Mouse (Mus musculus) midbrain, embryonic 15.5 days (tissue): Measurements from ENCODE around the gene Stim2. TPM values are rescaled to one million over a fixed set of nuclear protein-coding genes. Genes with fewer than 3 reads are reported as not detected.

Experiments
- ATAC-seq: fragments of 200-750 bp; cut with Nextera tagmentation; replicated peaks from 2 replicates; pipeline ENCODE4 v1.8.0; 2017; ENCODE audit warnings: moderate TSS enrichment
- H3K27ac ChIP-seq: fragments of 300-500 bp; sonication (generic); 2 replicates; pipeline ENCODE4 v1.5.1; 2015; ENCODE audit warnings: mild to moderate bottlenecking, inconsistent platforms
- H3K27me3 ChIP-seq: fragments of 300-500 bp; sonication (generic); replicated peaks from 2 replicates; pipeline ENCODE4 v1.6.1; 2015; ENCODE audit warnings: inconsistent platforms
- H3K36me3 ChIP-seq: fragments of 300-500 bp; sonication (generic); replicated peaks from 2 replicates; pipeline ENCODE4 v1.6.1; 2015; ENCODE audit warnings: inconsistent platforms
- H3K4me1 ChIP-seq: fragments of 300-500 bp; sonication (generic); 2 replicates; pipeline ENCODE4 v1.6.1; 2015; ENCODE audit warnings: inconsistent platforms
- H3K4me2 ChIP-seq: fragments of 300-500 bp; sonication (generic); 2 replicates; pipeline ENCODE4 v1.6.1; 2015; ENCODE audit warnings: inconsistent platforms, mild to moderate bottlenecking, moderate library complexity
- H3K4me3 ChIP-seq: fragments of 300-500 bp; sonication (generic); 2 replicates; pipeline ENCODE4 v1.5.1; 2015; ENCODE audit warnings: mild to moderate bottlenecking, inconsistent platforms
- H3K9ac ChIP-seq: fragments of 300-500 bp; sonication (generic); 2 replicates; pipeline ENCODE4 v1.6.1; 2015; ENCODE audit warnings: mild to moderate bottlenecking, inconsistent platforms
- H3K9me3 ChIP-seq: fragments of 300-500 bp; sonication (generic); 2 replicates; pipeline ENCODE4 v1.6.1; 2016; ENCODE audit warnings: inconsistent platforms
- WGBS: fragments of 180-500 bp; shearing (Covaris S2); methylation state at CpG from one replicate; pipeline ENCODE4 v1.1.7; 2015; ENCODE audit warnings: mixed read lengths; 5-methylcytosine and 5-hydroxymethylcytosine counted together
- polyA plus RNA-seq: library from polyadenylated mRNA; unstranded; fragments of >200 nt; fragmentation: Nextera tagmentation; extraction: Ambion mirVana; gene quantifications from 2 replicates; pipeline ENCODE4 v1.2.1, GENCODE M21; 2015

Stim2 gene
- polyA plus RNA-seq, 1 experiment from 2014 or later = 27.2 TPM

GRCm38 (mm10) chr5:54101960-54102359, 103.7 kb downstream of the Stim2 start:
- Histone ChIP-seq H3K4me3 (no peak overlapping the region), H3K27me3 (no peaks in the 10 kb centered on the region), H3K4me1 (peaks cover 6% of the 10 kb centered on the region; the same call in 1 of the 2 replicates), H3K4me2 (no peak overlapping the region), H3K36me3 (no peaks in the 10 kb centered on the region), H3K27ac (no peak overlapping the region), H3K9me3 (no peaks in the 10 kb centered on the region), H3K9ac (no peak overlapping the region)
- no peak for ATAC-seq
- 39% methylated on average over 1 of the region's 1 CpGs for WGBS

- H3K9me3 ChIP-seq = no peaks in the 10 kb centered on the region
- 89% methylated on average over 4 of the region's 4 CpGs for WGBS
- no peak overlapping the region for H3K9ac ChIP-seq
These were observed 108.4 kb downstream of the Stim2 start for GRCm38 (mm10) chr5:54106669-54107068.

GRCm38 (mm10) chr5:54107069-54107468, 108.8 kb downstream of the Stim2 start:
- no peak overlapping the region for H3K4me3 ChIP-seq
- no peaks in the 10 kb centered on the region for H3K27me3 ChIP-seq
- no peak overlapping the region for H3K27ac ChIP-seq
- H3K9ac ChIP-seq = no peak overlapping the region
- no peaks in the 10 kb centered on the region for H3K9me3 ChIP-seq
- WGBS = 82% methylated on average over 6 of the region's 6 CpGs
- H3K4me1 ChIP-seq = no peaks in the 10 kb centered on the region
- ATAC-seq = no peak
- peaks cover 2% of the 10 kb centered on the region; the same call in 1 of the 2 replicates for H3K36me3 ChIP-seq
- no peak overlapping the region for H3K4me2 ChIP-seq

More at GRCm38 (mm10) chr5:54106669-54107068, 108.4 kb downstream of the Stim2 start:
- Histone ChIP-seq H3K4me1 (no peaks in the 10 kb centered on the region), H3K4me3 (no peak overlapping the region), H3K4me2 (no peak overlapping the region), H3K27ac (no peak overlapping the region), H3K27me3 (no peaks in the 10 kb centered on the region), H3K36me3 (peaks cover 2% of the 10 kb centered on the region; the same call in 1 of the 2 replicates)
- no peak for ATAC-seq

- Histone ChIP-seq H3K4me1 (0 out of 2 replicates have a peak, but pooled peaks cover 2% of the 10 kb centered on the region), H3K4me3 (no peak overlapping the region), H3K27me3 (no peaks in the 10 kb centered on the region), H3K9ac (no peak overlapping the region), H3K9me3 (no peaks in the 10 kb centered on the region), H3K36me3 (peaks cover 2% of the 10 kb centered on the region; the same call in 1 of the 2 replicates), H3K27ac (no peak overlapping the region), H3K4me2 (no peak overlapping the region)
- 94% methylated on average over 5 of the region's 5 CpGs for WGBS
- no peak for ATAC-seq
These were observed 110.8 kb downstream of the Stim2 start for GRCm38 (mm10) chr5:54109096-54109495.

- Histone ChIP-seq H3K4me1 (0 out of 2 replicates have a peak, but pooled peaks cover 2% of the 10 kb centered on the region), H3K9ac (no peak overlapping the region), H3K27me3 (no peaks in the 10 kb centered on the region), H3K27ac (no peak overlapping the region), H3K4me2 (no peak overlapping the region), H3K4me3 (no peak overlapping the region), H3K36me3 (peaks cover 2% of the 10 kb centered on the region; the same call in 1 of the 2 replicates), H3K9me3 (no peaks in the 10 kb centered on the region)
- no peak for ATAC-seq
- WGBS = 91% methylated on average over 11 of the region's 11 CpGs
These were observed 112.5 kb downstream of the Stim2 start for GRCm38 (mm10) chr5:54110789-54111188.

GRCm38 (mm10) chr5:54113284-54113683, 115.0 kb downstream of the Stim2 start:
- H3K4me1 ChIP-seq = 0 out of 2 replicates have a peak, but pooled peaks cover 2% of the 10 kb centered on the region
- no peak overlapping the region for H3K4me2 ChIP-seq
- 29% methylated on average over 3 of the region's 3 CpGs for WGBS
- no peak overlapping the region for H3K27ac ChIP-seq
- H3K36me3 ChIP-seq = peaks cover 2% of the 10 kb centered on the region; the same call in 1 of the 2 replicates
- H3K4me3 ChIP-seq = no peak overlapping the region
- H3K27me3 ChIP-seq = no peaks in the 10 kb centered on the region
- 0 out of 2 replicates have a peak, but pooled peaks have one; percentile 20 for ATAC-seq
- H3K9me3 ChIP-seq = no peaks in the 10 kb centered on the region
- no peak overlapping the region for H3K9ac ChIP-seq

- Histone ChIP-seq H3K4me2 (no peak overlapping the region), H3K4me1 (0 out of 2 replicates have a peak, but pooled peaks cover 2% of the 10 kb centered on the region), H3K27me3 (no peaks in the 10 kb centered on the region), H3K36me3 (no peaks in the 10 kb centered on the region; the same call in 1 of the 2 replicates), H3K27ac (no peak overlapping the region), H3K9ac (no peak overlapping the region), H3K9me3 (no peaks in the 10 kb centered on the region), H3K4me3 (no peak overlapping the region)
- no peak for ATAC-seq
- WGBS = 86% methylated on average over 10 of the region's 10 CpGs
These were observed 118.2 kb downstream of the Stim2 start for GRCm38 (mm10) chr5:54116538-54116937.

- no peak for ATAC-seq
- no peaks in the 10 kb centered on the region for H3K9me3 ChIP-seq
- H3K36me3 ChIP-seq = no peaks in the 10 kb centered on the region; the same call in 1 of the 2 replicates
- no peak overlapping the region for H3K27ac ChIP-seq
- WGBS = 82% methylated on average over 19 of the region's 19 CpGs
- H3K4me3 ChIP-seq = no peak overlapping the region
- H3K4me1 ChIP-seq = no peaks in the 10 kb centered on the region
- no peak overlapping the region for H3K4me2 ChIP-seq
- no peak overlapping the region for H3K9ac ChIP-seq
- no peaks in the 10 kb centered on the region for H3K27me3 ChIP-seq
These were observed 120.3 kb downstream of the Stim2 start for GRCm38 (mm10) chr5:54118410-54119212.

- H3K4me2 ChIP-seq = no peak overlapping the region
- ATAC-seq = no peak
- H3K4me3 ChIP-seq = no peak overlapping the region
- no peaks in the 10 kb centered on the region for H3K36me3 ChIP-seq
- H3K9ac ChIP-seq = no peak overlapping the region
- H3K27ac ChIP-seq = no peak overlapping the region
- WGBS = 74% methylated on average over 5 of the region's 5 CpGs
- no peaks in the 10 kb centered on the region for H3K9me3 ChIP-seq
- H3K4me1 ChIP-seq = no peaks in the 10 kb centered on the region
- no peaks in the 10 kb centered on the region for H3K27me3 ChIP-seq
These were observed 149.9 kb downstream of the Stim2 start for GRCm38 (mm10) chr5:54148091-54148795.

- Histone ChIP-seq H3K27me3 (no peaks in the 10 kb centered on the region), H3K9ac (no peak overlapping the region), H3K4me1 (peaks cover 15% of the 10 kb centered on the region), H3K4me2 (peak overlapping the region; percentile 47), H3K4me3 (peak overlapping the region; percentile 28), H3K9me3 (no peaks in the 10 kb centered on the region), H3K27ac (0 out of 2 replicates have a peak overlapping the region, but pooled peaks have one; percentile 52), H3K36me3 (no peaks in the 10 kb centered on the region)
- WGBS = 26% methylated on average over 13 of the region's 13 CpGs
- ATAC-seq = peak; percentile 51; the same call in 1 of the 2 replicates
These were observed 156.4 kb downstream of the Stim2 start for GRCm38 (mm10) chr5:54154503-54155226.

GRCm38 (mm10) chr5:54155227-54155776, 157.0 kb downstream of the Stim2 start:
- no peaks in the 10 kb centered on the region for H3K27me3 ChIP-seq
- peak overlapping the region; percentile 28 for H3K4me3 ChIP-seq
- no peak overlapping the region for H3K9ac ChIP-seq
- no peaks in the 10 kb centered on the region for H3K36me3 ChIP-seq
- peak overlapping the region; percentile 47 for H3K4me2 ChIP-seq
- no peaks in the 10 kb centered on the region for H3K9me3 ChIP-seq
- 0 out of 2 replicates have a peak overlapping the region, but pooled peaks have one; percentile 52 for H3K27ac ChIP-seq
- WGBS = 41% methylated on average over 12 of the region's 12 CpGs
- H3K4me1 ChIP-seq = peaks cover 19% of the 10 kb centered on the region
- peak; percentile 76 for ATAC-seq
